Mouse (Mus musculus): ENCODE results near the gene Gm13057.
"Not testable (repeated sequence)": the region's sequence is repeated elsewhere in the genome, so short reads cannot be mapped to it uniquely, and the experiment has no call there.

The Gm13057 gene

DNA sequence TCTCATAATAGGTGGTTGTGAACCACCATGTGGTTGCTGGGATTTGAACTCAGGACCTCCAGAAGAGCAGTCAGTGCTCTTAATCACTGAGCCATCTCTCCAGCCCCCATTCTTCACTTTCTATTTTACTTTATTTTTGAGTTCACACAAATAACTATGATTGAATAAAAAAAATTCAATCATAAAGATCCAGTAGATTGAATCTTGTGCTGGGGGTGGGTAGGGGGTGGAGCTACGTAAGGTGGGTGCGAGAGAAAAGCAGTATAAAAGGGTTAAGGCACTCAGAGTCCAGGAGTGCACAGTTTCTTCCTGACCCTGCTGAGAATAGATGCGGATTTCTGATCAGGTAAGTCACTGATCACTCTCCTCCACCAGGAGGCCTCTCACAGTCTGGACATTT is at the start of gene Gm13057, which contains the start of gene BC080695:
Gene Gm13057, plus strand, starts transcription at position 310 of the 400 bp plus-strand sequence.
Gene BC080695, plus strand, starts transcription at position 301 of the 400 bp plus-strand sequence.
- DNase-seq (ENCODE audit: low read depth, low spot score); H3K36me3 ChIP-seq (ENCODE audit: control insufficient read depth, insufficient read depth, low read length, poor library complexity, severe bottlenecking); H3K27me3 ChIP-seq (ENCODE audit: control insufficient read depth, insufficient read depth, low read length, poor library complexity, severe bottlenecking): not testable (repeated sequence)

DNA sequence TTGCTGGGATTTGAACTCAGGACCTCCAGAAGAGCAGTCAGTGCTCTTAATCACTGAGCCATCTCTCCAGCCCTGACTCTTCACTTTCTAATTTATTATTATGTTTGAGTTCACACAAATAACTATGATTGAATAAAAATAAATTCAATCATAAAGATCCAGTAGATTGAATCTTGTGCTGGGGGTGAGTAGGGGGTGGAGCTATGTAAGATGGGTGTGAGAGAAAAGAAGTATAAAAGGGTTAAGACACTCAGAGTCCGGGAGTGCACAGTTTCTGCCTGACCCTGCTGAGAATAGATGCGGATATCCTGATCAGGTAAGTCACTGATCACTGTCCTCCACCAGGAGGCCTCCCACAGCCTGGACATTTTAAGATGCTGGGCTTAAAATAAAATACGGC is 40.5 kb upstream of the Gm13057 start, which contains the start of gene Gm13043:
Gene Gm13043, plus strand, starts transcription at position 301 of the 400 bp plus-strand sequence.
- Histone ChIP-seq H3K27me3 (ENCODE audit: control insufficient read depth, insufficient read depth, low read length, poor library complexity, severe bottlenecking) (no peaks in the 10 kb centered on the region), H3K36me3 (ENCODE audit: control insufficient read depth, insufficient read depth, low read length, poor library complexity, severe bottlenecking) (no peaks in the 10 kb centered on the region)
- DNase-seq (ENCODE audit: low read depth, low spot score), result no peak

DNA sequence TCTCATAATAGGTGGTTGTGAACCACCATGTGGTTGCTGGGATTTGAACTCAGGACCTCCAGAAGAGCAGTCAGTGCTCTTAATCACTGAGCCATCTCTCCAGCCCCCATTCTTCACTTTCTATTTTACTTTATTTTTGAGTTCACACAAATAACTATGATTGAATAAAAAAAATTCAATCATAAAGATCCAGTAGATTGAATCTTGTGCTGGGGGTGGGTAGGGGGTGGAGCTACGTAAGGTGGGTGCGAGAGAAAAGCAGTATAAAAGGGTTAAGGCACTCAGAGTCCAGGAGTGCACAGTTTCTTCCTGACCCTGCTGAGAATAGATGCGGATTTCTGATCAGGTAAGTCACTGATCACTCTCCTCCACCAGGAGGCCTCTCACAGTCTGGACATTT is 15.9 kb upstream of the Gm13057 start, which contains the start of gene Gm13040:
Gene Gm13040, plus strand, starts transcription at position 301 of the 400 bp plus-strand sequence.
- DNase-seq (ENCODE audit: low read depth, low spot score); H3K36me3 ChIP-seq (ENCODE audit: control insufficient read depth, insufficient read depth, low read length, poor library complexity, severe bottlenecking); H3K27me3 ChIP-seq (ENCODE audit: control insufficient read depth, insufficient read depth, low read length, poor library complexity, severe bottlenecking): not testable (repeated sequence)
